Mouse (Mus musculus): ENCODE measurements around the gene Ankrd50. TPM values are rescaled to one million over a fixed set of nuclear protein-coding genes. Genes with fewer than 3 reads are reported as not detected.
A peak's percentile ranks its signal among the peaks of the same experiment; 100 is the strongest.

Gene Ankrd50
- 22.3 and 25.6 TPM in 2 replicates for polyA plus RNA-seq (2015; fragmentation: Nextera tagmentation; extraction: Ambion mirVana)

- H3K9ac ChIP-seq, result peak within 1 kb of the TSS; percentile 90
- under 1% methylated on average over 80 of the region's 81 CpGs for WGBS
- H3K36me3 ChIP-seq, result peaks cover 9% of the 10 kb centered on the region
- H3K9me3 ChIP-seq, result no peaks in the 10 kb centered on the region
- H3K27ac ChIP-seq, result peak within 1 kb of the TSS; percentile 94
- peak within 1 kb of the TSS; percentile 80 for H3K4me2 ChIP-seq
- H3K4me3 ChIP-seq, result peak within 1 kb of the TSS; percentile 76
- no peaks in the 10 kb centered on the region; the same call in 1 of the 2 replicates for H3K27me3 ChIP-seq
- peaks cover 33% of the 10 kb centered on the region for H3K4me1 ChIP-seq
- peak; percentile 96 for ATAC-seq (ENCODE audit: insufficient number of reproducible peaks, insufficient read depth, low FRiP score, low TSS enrichment, low read depth)
Measured at GRCm38 (mm10) chr3:38484191-38485106, at the start of gene Ankrd50. Gene Ankrd50 (minus strand): TSS chr3:38484844.

GRCm38 (mm10) chr3:38534245-38534644 is 49.6 kb upstream of the Ankrd50 start:
- Histone ChIP-seq H3K27me3 (no peaks in the 10 kb centered on the region), H3K4me3 (no peak overlapping the region), H3K9me3 (0 out of 2 replicates have a peak, but pooled peaks cover 4% of the 10 kb centered on the region), H3K9ac (no peak overlapping the region), H3K4me1 (no peaks in the 10 kb centered on the region; the same call in 1 of the 2 replicates), H3K4me2 (no peak overlapping the region), H3K27ac (no peak overlapping the region), H3K36me3 (no peaks in the 10 kb centered on the region)
- ATAC-seq (ENCODE audit: insufficient number of reproducible peaks, insufficient read depth, low FRiP score, low TSS enrichment, low read depth), result no peak
- WGBS, result 36% methylated on average over 6 of the region's 6 CpGs

GRCm38 (mm10) chr3:38520426-38520825 is 35.8 kb upstream of the Ankrd50 start:
- H3K9me3 ChIP-seq, result no peaks in the 10 kb centered on the region
- H3K27ac ChIP-seq, result no peak overlapping the region
- H3K27me3 ChIP-seq, result no peaks in the 10 kb centered on the region
- H3K9ac ChIP-seq, result no peak overlapping the region
- no peak for ATAC-seq (ENCODE audit: insufficient number of reproducible peaks, insufficient read depth, low FRiP score, low TSS enrichment, low read depth)
- 76% methylated on average over 2 of the region's 2 CpGs for WGBS
- no peak overlapping the region for H3K4me2 ChIP-seq
- no peaks in the 10 kb centered on the region for H3K36me3 ChIP-seq
- H3K4me3 ChIP-seq, result no peak overlapping the region
- H3K4me1 ChIP-seq, result no peaks in the 10 kb centered on the region

GRCm38 (mm10) chr3:38519971-38520370 is 35.3 kb upstream of the Ankrd50 start:
- no peak overlapping the region for H3K4me3 ChIP-seq
- no peaks in the 10 kb centered on the region for H3K36me3 ChIP-seq
- no peak overlapping the region for H3K9ac ChIP-seq
- H3K4me2 ChIP-seq, result no peak overlapping the region
- no peak overlapping the region for H3K27ac ChIP-seq
- no peaks in the 10 kb centered on the region for H3K9me3 ChIP-seq
- no peak for ATAC-seq (ENCODE audit: insufficient number of reproducible peaks, insufficient read depth, low FRiP score, low TSS enrichment, low read depth)
- 73% methylated on average over 3 of the region's 3 CpGs for WGBS
- no peaks in the 10 kb centered on the region for H3K27me3 ChIP-seq
- no peaks in the 10 kb centered on the region for H3K4me1 ChIP-seq

DNA sequence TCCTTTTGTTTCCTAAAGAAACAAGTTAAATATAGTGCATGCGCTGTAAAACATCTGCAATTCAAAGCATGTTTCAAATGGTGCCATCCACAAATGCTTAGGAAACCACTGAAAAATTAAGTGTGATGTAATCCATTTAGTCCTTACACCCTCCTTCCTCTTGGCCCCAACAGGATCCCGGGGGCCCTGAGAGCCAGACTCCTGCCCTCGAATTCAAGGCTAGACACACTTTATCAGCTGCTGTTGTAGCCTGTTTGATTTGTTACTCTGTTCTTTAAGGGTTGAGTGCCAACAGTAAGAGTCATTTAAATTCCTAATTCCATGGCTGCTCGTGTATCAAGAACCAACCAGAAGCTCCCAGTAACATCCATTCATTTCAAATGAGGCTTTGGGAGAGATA is 19.0 kb upstream of the Ankrd50 start:
- H3K4me2 ChIP-seq, result no peak overlapping the region
- no peaks in the 10 kb centered on the region for H3K4me1 ChIP-seq
- no peaks in the 10 kb centered on the region for H3K36me3 ChIP-seq
- no peak overlapping the region for H3K4me3 ChIP-seq
- ATAC-seq (ENCODE audit: insufficient number of reproducible peaks, insufficient read depth, low FRiP score, low TSS enrichment, low read depth), result no peak
- no peak overlapping the region for H3K27ac ChIP-seq
- H3K9ac ChIP-seq, result no peak overlapping the region
- no peaks in the 10 kb centered on the region for H3K9me3 ChIP-seq
- 74% methylated on average over 4 of the region's 4 CpGs for whole genome bisulfite sequencing
- no peaks in the 10 kb centered on the region for H3K27me3 ChIP-seq

DNA sequence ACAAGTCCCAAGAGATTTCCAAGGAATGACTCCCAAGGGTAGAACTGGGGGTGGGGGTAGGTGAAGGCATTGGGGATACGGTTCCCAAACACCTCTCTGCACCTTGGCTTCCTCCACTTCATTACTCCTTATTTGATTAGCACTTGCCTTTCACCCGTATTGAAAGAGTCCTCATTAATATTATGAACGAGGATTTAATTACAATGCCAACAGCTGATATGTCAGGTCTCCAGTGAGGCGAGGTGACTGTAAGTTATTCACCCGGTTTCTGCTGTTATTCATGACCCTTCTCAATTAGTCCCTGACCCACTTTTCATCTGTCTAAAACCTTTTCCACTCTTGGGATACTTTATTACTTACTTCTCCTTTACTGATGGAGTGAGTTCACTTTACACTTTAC is 17.5 kb upstream of the Ankrd50 start:
- WGBS, result 70% methylated on average over 5 of the region's 5 CpGs
- Histone ChIP-seq H3K4me1 (no peaks in the 10 kb centered on the region), H3K9ac (no peak overlapping the region), H3K36me3 (no peaks in the 10 kb centered on the region), H3K4me2 (no peak overlapping the region), H3K4me3 (no peak overlapping the region), H3K27ac (no peak overlapping the region), H3K9me3 (no peaks in the 10 kb centered on the region), H3K27me3 (no peaks in the 10 kb centered on the region)
- ATAC-seq (ENCODE audit: insufficient number of reproducible peaks, insufficient read depth, low FRiP score, low TSS enrichment, low read depth), result no peak

DNA sequence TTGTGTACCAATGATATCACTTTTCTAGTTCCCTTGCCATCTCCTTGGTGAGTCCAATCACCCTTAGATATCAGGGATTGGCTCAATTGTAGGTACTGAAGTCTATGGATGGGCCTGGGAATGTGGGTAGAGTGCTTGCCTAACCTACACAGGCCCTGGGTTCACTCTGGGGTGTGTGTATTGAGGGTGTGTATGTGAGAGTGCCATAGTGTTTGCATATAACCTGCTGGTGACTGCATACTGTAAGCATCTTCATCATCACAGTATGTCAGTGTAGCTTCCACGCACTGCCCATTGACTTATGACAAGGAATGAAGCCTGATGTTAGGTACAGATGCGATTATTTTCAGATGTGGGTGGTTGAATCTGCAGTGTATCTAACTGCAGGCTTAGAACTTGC is 17.1 kb upstream of the Ankrd50 start:
- Histone ChIP-seq H3K9me3 (no peaks in the 10 kb centered on the region), H3K27me3 (no peaks in the 10 kb centered on the region)
- WGBS, result 92% methylated on average over 2 of the region's 2 CpGs

GRCm38 (mm10) chr3:38501316-38501715 is 16.7 kb upstream of the Ankrd50 start:
- Histone ChIP-seq H3K4me2 (no peak overlapping the region), H3K27ac (no peak overlapping the region), H3K9ac (no peak overlapping the region), H3K36me3 (no peaks in the 10 kb centered on the region), H3K4me3 (no peak overlapping the region), H3K4me1 (no peaks in the 10 kb centered on the region), H3K9me3 (no peaks in the 10 kb centered on the region), H3K27me3 (no peaks in the 10 kb centered on the region)
- WGBS, result 57% methylated on average over 5 of the region's 5 CpGs
- no peak for ATAC-seq (ENCODE audit: insufficient number of reproducible peaks, insufficient read depth, low FRiP score, low TSS enrichment, low read depth)

More for the DNA sequence above, 17.1 kb upstream of the Ankrd50 start:
- Histone ChIP-seq H3K4me2 (no peak overlapping the region), H3K4me3 (no peak overlapping the region), H3K9ac (no peak overlapping the region), H3K36me3 (no peaks in the 10 kb centered on the region), H3K4me1 (no peaks in the 10 kb centered on the region), H3K27ac (no peak overlapping the region)
- ATAC-seq (ENCODE audit: insufficient number of reproducible peaks, insufficient read depth, low FRiP score, low TSS enrichment, low read depth), result no peak

DNA sequence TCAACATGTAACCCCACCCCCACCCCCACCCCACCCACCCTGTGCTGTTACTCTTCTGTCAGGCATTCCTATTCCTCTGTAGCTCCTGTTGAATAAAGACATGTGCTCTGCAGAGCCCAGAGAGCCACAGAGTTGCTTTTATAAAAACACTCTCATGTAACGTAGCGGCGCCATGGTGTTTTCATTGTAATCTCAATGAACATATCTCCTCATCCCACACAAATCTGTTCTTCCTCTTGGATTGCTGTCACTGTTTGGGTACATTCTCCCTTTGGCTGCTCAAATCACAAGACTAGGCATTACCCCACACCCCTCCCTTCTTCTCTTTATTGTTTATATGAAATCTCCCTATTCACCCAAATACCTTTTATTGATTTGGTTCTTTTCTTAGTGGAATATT is 13.9 kb upstream of the Ankrd50 start:
- no peak for ATAC-seq (ENCODE audit: insufficient number of reproducible peaks, insufficient read depth, low FRiP score, low TSS enrichment, low read depth)
- 82% methylated on average over 3 of the region's 3 CpGs for WGBS
- H3K4me2 ChIP-seq, result no peak overlapping the region
- 0 out of 2 replicates have a peak, but pooled peaks cover 5% of the 10 kb centered on the region for H3K4me1 ChIP-seq
- no peak overlapping the region for H3K4me3 ChIP-seq
- no peaks in the 10 kb centered on the region for H3K36me3 ChIP-seq
- no peaks in the 10 kb centered on the region for H3K27me3 ChIP-seq
- H3K9me3 ChIP-seq, result no peaks in the 10 kb centered on the region
- H3K27ac ChIP-seq, result no peak overlapping the region
- no peak overlapping the region for H3K9ac ChIP-seq

GRCm38 (mm10) chr3:38496795-38497385 is 12.2 kb upstream of the Ankrd50 start:
- H3K9ac ChIP-seq, result no peak overlapping the region
- WGBS, result 85% methylated on average over 3 of the region's 3 CpGs
- H3K4me3 ChIP-seq, result no peak overlapping the region
- no peak overlapping the region for H3K4me2 ChIP-seq
- H3K36me3 ChIP-seq, result no peaks in the 10 kb centered on the region
- no peaks in the 10 kb centered on the region for H3K9me3 ChIP-seq
- H3K4me1 ChIP-seq, result 0 out of 2 replicates have a peak, but pooled peaks cover 5% of the 10 kb centered on the region
- H3K27me3 ChIP-seq, result no peaks in the 10 kb centered on the region
- H3K27ac ChIP-seq, result no peak overlapping the region
- ATAC-seq (ENCODE audit: insufficient number of reproducible peaks, insufficient read depth, low FRiP score, low TSS enrichment, low read depth), result no peak

DNA sequence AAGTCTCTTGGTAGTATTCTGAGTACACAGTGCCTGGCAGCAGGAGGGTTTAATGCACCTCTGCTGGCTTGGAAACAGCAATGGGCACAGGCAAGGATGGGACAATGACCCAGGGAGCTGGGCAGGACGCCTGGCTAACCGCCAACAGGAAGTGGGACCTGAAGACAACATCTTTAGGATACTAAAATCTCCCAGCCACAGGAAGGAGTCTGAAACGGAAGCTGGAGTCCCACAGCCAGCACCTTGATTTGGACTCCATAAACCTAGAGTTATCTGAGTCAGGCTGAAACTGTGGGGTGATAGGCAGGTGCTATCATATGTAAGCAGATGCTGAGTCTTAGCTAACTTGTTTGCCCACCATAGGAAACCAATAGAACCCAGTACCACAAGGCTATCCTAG is 7.1 kb upstream of the Ankrd50 start:
- H3K4me1 ChIP-seq, result 0 out of 2 replicates have a peak, but pooled peaks cover 5% of the 10 kb centered on the region
- H3K27me3 ChIP-seq, result no peaks in the 10 kb centered on the region; the same call in none of the 2 replicates
- H3K27ac ChIP-seq, result no peak overlapping the region
- no peaks in the 10 kb centered on the region for H3K36me3 ChIP-seq
- H3K4me3 ChIP-seq, result no peak overlapping the region
- no peak overlapping the region for H3K9ac ChIP-seq
- no peaks in the 10 kb centered on the region for H3K9me3 ChIP-seq
- no peak for ATAC-seq (ENCODE audit: insufficient number of reproducible peaks, insufficient read depth, low FRiP score, low TSS enrichment, low read depth)
- 81% methylated on average over 3 of the region's 3 CpGs for WGBS
- no peak overlapping the region for H3K4me2 ChIP-seq

- no peak overlapping the region for H3K4me3 ChIP-seq
- H3K27ac ChIP-seq, result no peak overlapping the region
- ATAC-seq (ENCODE audit: insufficient number of reproducible peaks, insufficient read depth, low FRiP score, low TSS enrichment, low read depth), result no peak
- no peaks in the 10 kb centered on the region for H3K9me3 ChIP-seq
- no peak overlapping the region for H3K9ac ChIP-seq
- no peaks in the 10 kb centered on the region for H3K36me3 ChIP-seq
- H3K4me1 ChIP-seq, result 0 out of 2 replicates have a peak, but pooled peaks cover 5% of the 10 kb centered on the region
- WGBS, result 82% methylated on average over 3 of the region's 3 CpGs
- no peaks in the 10 kb centered on the region; the same call in none of the 2 replicates for H3K27me3 ChIP-seq
- H3K4me2 ChIP-seq, result no peak overlapping the region
Measured at GRCm38 (mm10) chr3:38491236-38491635, 6.6 kb upstream of the Ankrd50 start.

Data from embryonic facial prominence, embryonic 13.5 days (tissue).